Mouse (Mus musculus) megakaryocyte, embryonic 14.5 days (primary cell): ENCODE measurements at regions not wholly inside any gene's neighbourhood (a gene's known extent, or its start where the extent isn't known, plus 50 kb on each side); places are given as distances from the start of the nearest gene placed in this dataset.

Source experiments
- H3K27me3 ChIP-seq: replicated peaks from 2 replicates; pipeline ENCODE3; 2012; ENCODE audit warnings: inconsistent platforms
- H3K36me3 ChIP-seq: replicated peaks from 2 replicates; pipeline ENCODE3; 2012; ENCODE audit warnings: low read length, inconsistent platforms, mixed read lengths
- H3K4me1 ChIP-seq: 2 replicates; pipeline ENCODE4 v1.6.1; 2012; ENCODE audit warnings: inconsistent platforms
- H3K4me3 ChIP-seq: replicated peaks from 2 replicates; pipeline ENCODE3; 2012; ENCODE audit warnings: moderate library complexity, mild to moderate bottlenecking, inconsistent platforms
- H3K9me3 ChIP-seq: 2 replicates; pipeline ENCODE4 v1.6.1; 2012; ENCODE audit warnings: inconsistent platforms
- FLI1 ChIP-seq: IDR thresholded peaks from 2 replicates; pipeline ENCODE4 v1.6.1; 2012; ENCODE audit warnings: low read length, inconsistent platforms, mixed read lengths
- GATA1 ChIP-seq: IDR thresholded peaks from 3 replicates; pipeline ENCODE4 v1.6.1; 2012; ENCODE audit warnings: mixed read lengths, low read length, inconsistent platforms, borderline replicate concordance

GRCm38 (mm10) chr7:106440900-106441506 is 225.9 kb upstream of the Gvin1 start:
- no peak for TF ChIP-seq GATA1
- TF ChIP-seq FLI1, result no peak
- Histone ChIP-seq H3K4me3 (peak overlapping the region; percentile 84), H3K9me3 (no peaks in the 10 kb centered on the region), H3K27me3 (no peaks in the 10 kb centered on the region), H3K4me1 (no peaks in the 10 kb centered on the region), H3K36me3 (no peaks in the 10 kb centered on the region)
